Mouse (Mus musculus) embryonic facial prominence, embryonic 14.5 days (tissue): ENCODE measurements around the gene Rab40b. TPM values are rescaled to one million over a fixed set of nuclear protein-coding genes. Genes with fewer than 3 reads are reported as not detected.

Source experiments
- ATAC-seq: fragments of 200-750 bp; cut with Nextera tagmentation; 2 replicates; pipeline ENCODE4 v1.8.0; 2017; ENCODE audit warnings: low read depth, moderate number of reproducible peaks, moderate TSS enrichment
- DNase-seq: peaks from one replicate; pipeline ENCODE4 v3.0.0-alpha.2; 2015; ENCODE audit warnings: low spot score
- H3K27ac ChIP-seq: fragments of 300-500 bp; sonication (generic); replicated peaks from 2 replicates; pipeline ENCODE4 v1.5.1; 2014; ENCODE audit warnings: low read depth, mild to moderate bottlenecking, low read length, moderate library complexity
- H3K27me3 ChIP-seq: fragments of 300-500 bp; sonication (generic); replicated peaks from 2 replicates; pipeline ENCODE4 v1.6.1; 2014; ENCODE audit warnings: low read length; ENCODE audit not compliant: control insufficient read depth, insufficient read depth
- H3K36me3 ChIP-seq: fragments of 300-500 bp; sonication (generic); 2 replicates; pipeline ENCODE4 v1.6.1; 2014; ENCODE audit warnings: low read length, mixed read lengths; ENCODE audit not compliant: control insufficient read depth, insufficient read depth
- H3K4me1 ChIP-seq: fragments of 300-500 bp; sonication (generic); 2 replicates; pipeline ENCODE4 v1.6.1; 2014; ENCODE audit warnings: antibody characterized with exemption, low read length; ENCODE audit not compliant: control insufficient read depth, insufficient read depth
- H3K4me2 ChIP-seq: fragments of 300-500 bp; sonication (generic); 2 replicates; pipeline ENCODE4 v1.6.1; 2014; ENCODE audit warnings: low read depth, mild to moderate bottlenecking, low read length, moderate library complexity, mixed read lengths
- H3K4me3 ChIP-seq: fragments of 300-500 bp; sonication (generic); 2 replicates; pipeline ENCODE4 v1.5.1; 2014; ENCODE audit warnings: low read depth, mild to moderate bottlenecking, low read length
- H3K9ac ChIP-seq: fragments of 300-500 bp; sonication (generic); 2 replicates; pipeline ENCODE4 v1.6.1; 2014; ENCODE audit warnings: low read depth, mild to moderate bottlenecking, low read length, moderate library complexity, mixed read lengths
- H3K9me3 ChIP-seq: fragments of 300-500 bp; sonication (generic); 2 replicates; pipeline ENCODE4 v1.6.1; 2016; ENCODE audit warnings: low read length; ENCODE audit not compliant: control insufficient read depth
- WGBS: fragments of 180-500 bp; shearing (Covaris S2); extraction: QIAGEN DNeasy Blood & Tissue Kit; methylation state at CpG from one replicate; pipeline ENCODE4 v1.1.7; 2014; 5-methylcytosine and 5-hydroxymethylcytosine counted together
- polyA plus RNA-seq: library from polyadenylated mRNA; unstranded; fragments of >200 nt; fragmentation: Nextera tagmentation; extraction: Ambion mirVana; gene quantifications from 2 replicates; pipeline ENCODE4 v1.2.1, GENCODE M21; 2014

Gene Rab40b
- polyA plus RNA-seq: 34.7 and 43.7 TPM in 2 replicates

DNA sequence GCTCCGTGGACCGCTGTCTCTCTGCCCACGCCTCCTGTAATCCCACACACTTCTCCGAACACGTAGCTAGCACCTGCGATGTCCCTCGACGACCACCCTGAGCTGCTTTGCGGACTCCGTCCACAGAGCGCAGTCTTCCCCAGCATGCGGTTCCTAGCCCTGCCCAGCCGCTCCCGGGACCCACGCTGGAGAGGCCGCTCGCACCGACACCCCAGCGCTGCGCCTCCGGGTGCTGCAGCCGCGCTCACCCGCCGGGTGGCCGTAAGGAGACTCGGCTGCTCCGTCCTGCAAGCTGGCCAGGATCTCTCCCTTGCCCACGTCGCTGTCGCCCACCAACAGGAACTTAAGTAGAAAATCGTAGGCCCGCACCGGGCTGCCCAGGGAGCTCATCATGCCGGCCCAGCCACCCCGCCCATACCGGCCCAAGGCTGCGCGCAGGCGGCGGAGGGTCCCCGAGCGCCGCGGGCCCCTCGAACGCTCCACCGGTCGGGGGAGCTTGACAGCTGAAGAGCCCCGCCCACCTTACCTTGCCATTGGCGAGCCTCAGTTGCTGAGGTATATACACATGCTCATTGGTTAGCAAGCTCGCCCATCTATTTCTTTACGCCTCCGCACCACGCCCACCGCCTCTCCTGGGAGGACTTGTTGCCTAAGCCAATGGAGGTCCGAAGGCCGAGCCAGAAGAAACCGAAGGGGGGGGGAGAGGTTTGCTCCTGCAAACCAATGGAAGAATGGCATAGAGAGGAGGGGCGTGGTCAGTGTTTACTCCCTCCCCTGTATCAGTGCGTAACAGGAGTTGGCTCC is at the start of gene Rab40b:
Gene Rab40b (minus strand): TSS at position 502 of the 804 bp plus-strand sequence.
- Histone ChIP-seq H3K4me2 (peak within 1 kb of the TSS; percentile 68), H3K27ac (peak within 1 kb of the TSS; percentile 39; the same call in 1 of the 2 replicates), H3K9ac (peak within 1 kb of the TSS; percentile 68), H3K4me3 (peak within 1 kb of the TSS; percentile 74), H3K9me3 (no peaks in the 10 kb centered on the region), H3K27me3 (no peaks in the 10 kb centered on the region), H3K4me1 (peaks cover 6% of the 10 kb centered on the region; the same call in 1 of the 2 replicates), H3K36me3 (no peaks in the 10 kb centered on the region)
- peak; percentile 100 for ATAC-seq
- peak; percentile 100 for DNase-seq
- WGBS: 1% methylated on average over 50 of the region's 61 CpGs

DNA sequence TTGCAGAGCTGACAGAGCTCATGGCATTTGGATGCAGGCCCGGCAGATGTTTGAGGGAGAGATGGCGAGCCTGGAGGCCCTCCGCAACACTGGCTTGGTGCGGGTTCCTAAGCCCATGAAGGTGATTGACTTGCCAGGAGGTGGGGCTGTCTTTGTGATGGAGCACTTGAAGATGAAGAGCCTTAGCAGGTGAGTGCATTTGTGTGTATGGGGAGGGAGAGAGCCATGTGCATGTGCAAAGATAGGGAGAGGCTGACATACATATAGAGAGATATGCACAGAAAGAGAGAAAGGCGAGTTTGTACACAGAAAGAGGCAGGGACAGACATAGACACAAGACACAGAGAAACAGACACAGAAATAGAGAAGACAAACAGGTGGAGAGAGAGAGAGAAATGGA is 49.2 kb upstream of the Rab40b start:
- Histone ChIP-seq H3K4me2 (no peak overlapping the region), H3K9ac (no peak overlapping the region), H3K27ac (no peak overlapping the region), H3K4me1 (peaks cover 12% of the 10 kb centered on the region), H3K27me3 (no peaks in the 10 kb centered on the region), H3K9me3 (no peaks in the 10 kb centered on the region), H3K4me3 (no peak overlapping the region), H3K36me3 (no peaks in the 10 kb centered on the region)
- DNase-seq (no peak), ATAC-seq (no peak)
- 73% methylated on average over 5 of the region's 5 CpGs for WGBS

- Histone ChIP-seq H3K4me3 (peak within 1 kb of the TSS; percentile 41), H3K4me2 (peak within 1 kb of the TSS; percentile 79), H3K9me3 (no peaks in the 10 kb centered on the region), H3K27ac (peak within 1 kb of the TSS; percentile 28; the same call in 1 of the 2 replicates), H3K36me3 (peaks cover 16% of the 10 kb centered on the region), H3K4me1 (peaks cover 12% of the 10 kb centered on the region), H3K9ac (peak within 1 kb of the TSS; percentile 54), H3K27me3 (no peaks in the 10 kb centered on the region)
- WGBS: 9% methylated on average over 23 of the region's 30 CpGs
- DNase-seq: peak; percentile 91
- peak; percentile 95 for ATAC-seq
Observed at GRCm38 (mm10) chr11:121434156-121435155, 46.4 kb upstream of the Rab40b start, which contains the start of gene Fn3k. Gene Fn3k, plus strand, starts transcription at chr11:121434913.

DNA sequence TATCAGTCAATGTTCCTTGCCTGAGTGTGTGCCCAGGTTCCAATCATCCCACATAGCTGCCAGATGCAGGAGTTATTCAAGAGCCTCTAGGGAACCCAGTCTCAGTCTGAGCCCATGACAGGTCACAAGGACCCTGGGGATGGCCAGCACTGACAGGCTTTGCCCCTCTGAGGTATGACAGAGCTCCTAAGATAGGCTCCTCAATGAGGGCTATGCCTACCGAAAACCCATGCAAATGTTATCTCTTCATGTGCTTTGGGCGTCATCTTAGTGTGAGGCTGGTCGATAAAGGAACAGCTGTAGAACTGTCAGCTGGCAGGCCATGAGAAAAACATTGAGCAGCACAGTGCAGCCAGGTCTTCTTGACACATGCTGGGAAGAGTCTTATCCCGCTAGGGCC is 45.3 kb upstream of the Rab40b start:
- Histone ChIP-seq H3K4me2 (no peak overlapping the region), H3K27me3 (no peaks in the 10 kb centered on the region), H3K9ac (no peak overlapping the region), H3K36me3 (peaks cover 23% of the 10 kb centered on the region), H3K9me3 (no peaks in the 10 kb centered on the region), H3K4me1 (peaks cover 12% of the 10 kb centered on the region), H3K4me3 (no peak overlapping the region), H3K27ac (no peak overlapping the region)
- 85% methylated on average over 4 of the region's 4 CpGs for whole genome bisulfite sequencing
- no peak for ATAC-seq
- no peak for DNase-seq

DNA sequence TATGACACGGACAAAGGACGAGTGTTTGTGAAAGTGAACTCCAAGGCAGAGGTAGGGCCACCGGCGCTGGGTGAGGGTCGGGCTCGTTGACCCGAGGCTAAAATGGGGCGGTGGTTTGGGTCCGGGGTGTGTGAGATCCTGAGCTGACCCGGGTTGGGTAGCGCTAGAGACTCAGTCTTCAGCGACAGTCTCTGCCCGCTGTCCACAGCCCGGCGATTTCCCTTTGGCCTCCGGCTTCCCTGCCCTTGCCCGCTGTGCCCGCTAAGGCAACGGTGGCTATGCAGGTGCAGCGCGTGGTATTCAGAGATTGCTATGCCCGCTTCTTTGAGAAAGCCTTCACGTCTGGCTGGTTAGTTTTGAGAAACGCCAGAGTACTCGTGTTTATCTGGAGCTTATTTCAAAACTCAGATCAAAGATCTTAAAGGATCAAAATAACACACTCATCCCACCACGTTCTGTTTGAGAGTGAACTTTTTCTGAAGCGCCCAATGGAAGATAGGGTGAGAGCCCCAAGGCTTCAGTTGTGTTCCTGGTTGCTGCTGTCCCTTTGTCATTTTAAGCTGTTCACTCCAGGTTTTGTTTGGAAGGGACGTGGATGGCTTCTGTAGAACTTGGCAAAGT is 33.6 kb upstream of the Rab40b start:
- no peak for DNase-seq
- no peaks in the 10 kb centered on the region for H3K9me3 ChIP-seq
- peaks cover 11% of the 10 kb centered on the region for H3K4me1 ChIP-seq
- no peaks in the 10 kb centered on the region for H3K27me3 ChIP-seq
- ATAC-seq: peak; percentile 45
- peak overlapping the region; percentile 75 for H3K9ac ChIP-seq
- peak overlapping the region; percentile 84 for H3K4me3 ChIP-seq
- WGBS: 1% methylated on average over 24 of the region's 28 CpGs
- H3K36me3 ChIP-seq: no peaks in the 10 kb centered on the region
- H3K27ac ChIP-seq: no peak overlapping the region
- H3K4me2 ChIP-seq: peak overlapping the region; percentile 82

GRCm38 (mm10) chr11:121420830-121421552 is 32.9 kb upstream of the Rab40b start, which contains the start of gene Fn3krp:
Gene Fn3krp, plus strand, starts transcription at chr11:121421401.
- Histone ChIP-seq H3K9me3 (no peaks in the 10 kb centered on the region), H3K9ac (peak within 1 kb of the TSS; percentile 75), H3K27me3 (no peaks in the 10 kb centered on the region), H3K4me2 (peak within 1 kb of the TSS; percentile 82), H3K27ac (peak within 1 kb of the TSS; percentile 79), H3K4me3 (peak within 1 kb of the TSS; percentile 84), H3K36me3 (no peaks in the 10 kb centered on the region), H3K4me1 (peaks cover 11% of the 10 kb centered on the region)
- peak; percentile 100 for DNase-seq
- 1% methylated on average over 28 of the region's 28 CpGs for WGBS
- ATAC-seq: peak; percentile 99

DNA sequence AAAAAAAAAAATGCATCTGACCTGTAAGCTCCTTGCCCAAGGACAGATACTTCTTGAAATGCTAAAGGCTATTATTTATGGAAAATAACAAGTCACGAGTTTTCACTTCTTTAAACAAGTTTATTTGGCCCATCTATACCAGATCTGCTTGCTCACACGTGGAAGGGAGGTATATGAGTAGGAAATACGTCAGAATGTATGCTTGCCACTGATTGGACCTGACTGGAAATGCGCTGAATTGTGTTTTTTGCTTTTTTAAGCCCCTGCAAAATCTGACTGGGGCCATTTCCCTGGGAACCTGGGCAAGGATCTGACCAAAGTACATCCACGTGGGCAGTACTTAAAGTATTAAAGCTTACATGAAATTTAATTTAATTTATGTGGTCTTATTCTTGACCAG is 32.3 kb upstream of the Rab40b start:
- Histone ChIP-seq H3K9me3 (no peaks in the 10 kb centered on the region), H3K36me3 (no peaks in the 10 kb centered on the region), H3K27ac (peak overlapping the region; percentile 79), H3K4me1 (peaks cover 11% of the 10 kb centered on the region), H3K4me3 (peak overlapping the region; percentile 84), H3K4me2 (peak overlapping the region; percentile 82), H3K9ac (peak overlapping the region; percentile 75; the same call in 1 of the 2 replicates), H3K27me3 (no peaks in the 10 kb centered on the region)
- DNase-seq: no peak
- no peak for ATAC-seq
- 48% methylated on average over 5 of the region's 5 CpGs for WGBS
